Mouse (Mus musculus) MEL (cell line): ENCODE results near the gene Ldb1.

Experiments used
- CTCF ChIP-seq, 3 experiments: IDR thresholded peaks in 2 of 3; conservative IDR thresholded peaks in 1 of 3; 2 replicates each; pipeline ENCODE4 v1.5.1; 2011 to 2012; ENCODE audit warnings: low read length in 3 of 3, low read depth in 2 of 3, mild to moderate bottlenecking in 2 of 3, improper control_type of control experiment in 1 of 3, inconsistent platforms in 1 of 3, mixed read lengths in 1 of 3, moderate library complexity in 1 of 3; ENCODE audit not compliant: control insufficient read depth in 1 of 3, insufficient read depth in 1 of 3, poor library complexity in 1 of 3, severe bottlenecking in 1 of 3
- E2F4 ChIP-seq: IDR thresholded peaks from 2 replicates; pipeline ENCODE4 v1.6.1; 2011; ENCODE audit warnings: low read depth, low read length, improper control_type of control experiment, borderline replicate concordance
- EP300 ChIP-seq, 2 experiments: IDR thresholded peaks; 2 replicates each; pipeline ENCODE4 v1.6.1; 2011; ENCODE audit warnings: improper control_type of control experiment in 2 of 2, low read length in 2 of 2, low read depth in 1 of 2, mild to moderate bottlenecking in 1 of 2
- KAT2A ChIP-seq: conservative IDR thresholded peaks from 2 replicates; pipeline ENCODE4 v1.6.1; 2012; ENCODE audit warnings: low read depth, low read length, improper control_type of control experiment, inconsistent platforms
- MAX ChIP-seq: IDR thresholded peaks from 2 replicates; pipeline ENCODE4 v1.6.1; 2011; ENCODE audit warnings: low read length, improper control_type of control experiment
- MAZ ChIP-seq: IDR thresholded peaks from 2 replicates; pipeline ENCODE4 v1.6.1; 2012; ENCODE audit warnings: low read depth, mild to moderate bottlenecking, inconsistent platforms, low read length, improper control_type of control experiment
- POLR2A ChIP-seq, 2 experiments: IDR thresholded peaks; 2 replicates each; pipeline ENCODE4 v1.6.1; 2011 to 2012; ENCODE audit warnings: low read length in 2 of 2, mild to moderate bottlenecking in 2 of 2, control low read depth in 1 of 2, improper control_type of control experiment in 1 of 2, low read depth in 1 of 2, moderate library complexity in 1 of 2; ENCODE audit not compliant: control insufficient read depth in 1 of 2, insufficient read depth in 1 of 2, poor library complexity in 1 of 2
- POLR2AphosphoS2 ChIP-seq: IDR thresholded peaks from 2 replicates; pipeline ENCODE4 v1.6.1; 2011; ENCODE audit warnings: low read length, improper control_type of control experiment
- RAD21 ChIP-seq: IDR thresholded peaks from 2 replicates; pipeline ENCODE4 v1.6.1; 2011; ENCODE audit warnings: mild to moderate bottlenecking, low read depth, low read length, improper control_type of control experiment
- SIN3A ChIP-seq: IDR thresholded peaks from 2 replicates; pipeline ENCODE4 v1.6.1; 2012; ENCODE audit warnings: low read length, improper control_type of control experiment, inconsistent platforms
- TAL1 ChIP-seq: IDR thresholded peaks from 2 replicates; pipeline ENCODE4 v1.6.1; 2012; ENCODE audit warnings: mild to moderate bottlenecking, inconsistent platforms, low read length, moderate library complexity, mixed read lengths
- TCF12 ChIP-seq: IDR thresholded peaks from 2 replicates; pipeline ENCODE4 v1.6.1; 2014; ENCODE audit warnings: low read depth, mild to moderate bottlenecking, inconsistent platforms, low read length, improper control_type of control experiment, moderate library complexity
- UBTF ChIP-seq: IDR thresholded peaks from 2 replicates; pipeline ENCODE4 v1.6.1; 2012; ENCODE audit warnings: low read depth, mild to moderate bottlenecking, inconsistent platforms, low read length, improper control_type of control experiment, moderate library complexity, borderline replicate concordance; ENCODE audit not compliant: insufficient read depth

DNA sequence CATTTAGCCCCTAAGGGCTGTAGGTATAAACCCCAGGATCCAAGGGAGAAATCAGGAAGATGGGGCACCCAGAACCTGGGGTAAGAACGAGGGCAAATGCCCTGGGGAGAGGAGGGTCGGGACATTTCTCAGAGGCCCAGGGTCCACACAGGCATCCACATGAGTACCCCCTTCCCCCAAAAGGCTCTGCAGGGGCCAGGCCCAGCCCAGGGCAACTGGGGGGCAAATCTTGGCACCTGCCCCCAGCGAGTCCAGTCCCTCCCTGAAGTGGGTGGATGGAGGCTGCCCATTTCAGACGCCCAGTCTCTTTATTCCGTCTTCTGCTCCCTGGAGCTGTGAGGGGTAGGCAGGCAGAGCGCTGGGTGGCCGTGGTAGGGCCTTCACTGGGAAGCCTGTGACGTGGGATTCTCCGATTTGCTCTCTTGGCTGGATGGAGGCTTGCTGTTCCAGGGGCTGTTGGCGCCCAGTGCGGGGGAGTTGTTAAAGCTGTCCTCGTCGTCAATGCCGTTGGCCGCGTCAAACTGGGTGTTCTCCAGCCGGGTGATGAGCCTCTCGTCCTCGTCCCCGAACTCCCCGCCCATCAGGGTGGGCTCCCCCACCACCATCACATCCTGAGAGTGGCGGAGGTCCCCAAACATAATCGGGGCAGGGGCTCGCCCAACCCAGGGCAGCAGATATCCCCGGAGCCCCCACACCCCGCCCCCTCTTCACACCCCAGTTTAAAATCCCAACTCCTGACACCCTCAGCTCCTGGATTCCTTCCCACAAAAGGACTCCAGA, 12.1 kb downstream of the Ldb1 start:
- TF ChIP-seq POLR2A (IDR thresholded peaks at IDR 0.05; ENCODE audit: control insufficient read depth in 1 of 2, insufficient read depth in 1 of 2, low read depth in 1 of 2, low read length in 2 of 2, poor library complexity in 1 of 2) (no peak), TAL1 (no peak), EP300 (IDR thresholded peaks at IDR 0.05; ENCODE audit: low read depth in 1 of 2, low read length in 2 of 2) (no peak), CTCF (IDR thresholded peaks at IDR 0.05 in 2 of 3, conservative IDR thresholded peaks at IDR 0.05 in 1 of 3; ENCODE audit: control insufficient read depth in 1 of 3, insufficient read depth in 1 of 3, low read depth in 2 of 3, low read length in 3 of 3, poor library complexity in 1 of 3, severe bottlenecking in 1 of 3) (no peak), E2F4 (no peak), SIN3A (no peak), POLR2AphosphoS2 (no peak), MAZ (no peak), KAT2A (no peak), TCF12 (no peak), RAD21 (no peak), MAX (no peak), UBTF (no peak)
